7 mouse cellular contexts compared by ENCODE assay signal in genomic region chr17:34264452-34265351, GRCm38 (mm10). TPM values are rescaled to one million over a fixed set of nuclear protein-coding genes. Genes with fewer than 3 reads are reported as not detected.
DNase-seq lines count a peak whose midpoint lies in the region; ATAC-seq and TF ChIP-seq lines count a peak whose summit lies in the region.

No protein-coding gene starts in this region.

- no peaks in the 10 kb centered on the region for H3K36me3 ChIP-seq in embryonic facial prominence, embryonic 13.5 days
- no peaks in the 10 kb centered on the region for H3K36me3 ChIP-seq in intestine, postnatal 0 days (ENCODE audit: control insufficient read depth, insufficient read depth)
- no peaks in the 10 kb centered on the region for H3K36me3 ChIP-seq in midbrain, embryonic 11.5 days (ENCODE audit: control insufficient read depth, insufficient read depth, low read length)

- WGBS in embryonic facial prominence, embryonic 13.5 days: under 1% methylated on average over 93 of the region's 93 CpGs
- WGBS in intestine, postnatal 0 days: 2% methylated on average over 92 of the region's 93 CpGs
- WGBS in midbrain, embryonic 11.5 days: under 1% methylated on average over 88 of the region's 93 CpGs

- ATAC-seq in embryonic facial prominence, embryonic 13.5 days (ENCODE audit: insufficient number of reproducible peaks, insufficient read depth, low FRiP score, low TSS enrichment, low read depth): no peak
- ATAC-seq in intestine, postnatal 0 days: peak; percentile 22; the same call in 1 of the 2 replicates
- peak; percentile 57; the same call in 1 of the 2 replicates for ATAC-seq in midbrain, embryonic 11.5 days (ENCODE audit: low FRiP score)

- no peak overlapping the region for H3K27ac ChIP-seq in embryonic facial prominence, embryonic 13.5 days
- no peak overlapping the region for H3K27ac ChIP-seq in intestine, postnatal 0 days (ENCODE audit: low read depth, low read length)
- no peak overlapping the region for H3K27ac ChIP-seq in midbrain, embryonic 11.5 days (ENCODE audit: low read depth, low read length)

- H3K4me1 ChIP-seq in embryonic facial prominence, embryonic 13.5 days: peaks cover 27% of the 10 kb centered on the region; the same call in 1 of the 2 replicates
- H3K4me1 ChIP-seq in intestine, postnatal 0 days (replicated peaks; ENCODE audit: control insufficient read depth, insufficient read depth, low read length): peaks cover 3% of the 10 kb centered on the region; the same call in 1 of the 2 replicates
- H3K4me1 ChIP-seq in midbrain, embryonic 11.5 days (ENCODE audit: control insufficient read depth, insufficient read depth, low read length): peaks cover 13% of the 10 kb centered on the region

- peak overlapping the region; percentile 54 for H3K4me3 ChIP-seq in embryonic facial prominence, embryonic 13.5 days
- peak overlapping the region; percentile 58 for H3K4me3 ChIP-seq in intestine, postnatal 0 days (ENCODE audit: low read depth, low read length)
- H3K4me3 ChIP-seq in midbrain, embryonic 11.5 days (ENCODE audit: low read depth, low read length): peak overlapping the region; percentile 49

- DNase-seq in thymus, postnatal 0 days (ENCODE audit: low spot score): peak; percentile 29
- DNase-seq in thymus, postnatal 10 days (ENCODE audit: low spot score in 2 of 2): no peak
- DNase-seq in midbrain, embryonic 11.5 days (ENCODE audit: low spot score, missing footprints): peak; percentile 95
- DNase-seq in thymus, postnatal 36 days: peak; percentile 30 to 39
- DNase-seq in cerebellum, postnatal 36 days: no peak

- H3K9me3 ChIP-seq in embryonic facial prominence, embryonic 13.5 days: no peaks in the 10 kb centered on the region
- no peaks in the 10 kb centered on the region for H3K9me3 ChIP-seq in intestine, postnatal 0 days (ENCODE audit: control insufficient read depth)
- no peaks in the 10 kb centered on the region for H3K9me3 ChIP-seq in midbrain, embryonic 11.5 days (ENCODE audit: control insufficient read depth, low read length)

- peak overlapping the region; percentile 97 for H3K4me2 ChIP-seq in embryonic facial prominence, embryonic 13.5 days
- H3K4me2 ChIP-seq in intestine, postnatal 0 days (replicated peaks; ENCODE audit: low read depth): peak overlapping the region; percentile 99
- peak overlapping the region; percentile 92 for H3K4me2 ChIP-seq in midbrain, embryonic 11.5 days

- peaks cover 36% of the 10 kb centered on the region for H3K27me3 ChIP-seq in embryonic facial prominence, embryonic 13.5 days
- peaks cover 20% of the 10 kb centered on the region for H3K27me3 ChIP-seq in intestine, postnatal 0 days (replicated peaks; ENCODE audit: control insufficient read depth, insufficient read depth, low read length)
- H3K27me3 ChIP-seq in midbrain, embryonic 11.5 days (ENCODE audit: control insufficient read depth, insufficient read depth, low read length): peaks cover 13% of the 10 kb centered on the region

- TF ChIP-seq CTCF in intestine, postnatal 0 days (IDR thresholded peaks at IDR 0.05; ENCODE audit: low read depth): peak; percentile 12; the same call in 1 of the 2 replicates

- peak overlapping the region; percentile 70 for H3K9ac ChIP-seq in embryonic facial prominence, embryonic 13.5 days
- H3K9ac ChIP-seq in intestine, postnatal 0 days (ENCODE audit: low read depth, low read length): peak overlapping the region; percentile 51
- H3K9ac ChIP-seq in midbrain, embryonic 11.5 days (ENCODE audit: low read length): peak overlapping the region; percentile 64

RNA-seq across cellular contexts. Expression of gene H2-Ab1, which starts 7.2 kb away (rescaled TPM):
- polyA plus RNA-seq in thymus, postnatal 0 days (2015; fragmentation: Nextera tagmentation; extraction: Ambion mirVana): 1,510 and 1,544 TPM in 2 replicates
- 5.3 and 5.6 TPM in 2 replicates for polyA plus RNA-seq in embryonic facial prominence, embryonic 13.5 days (2015; fragmentation: Nextera tagmentation; extraction: Ambion mirVana)
- polyA plus RNA-seq in intestine, postnatal 0 days (2015; fragmentation: Nextera tagmentation; extraction: Ambion mirVana): 53.8 and 53.9 TPM in 2 replicates
- polyA plus RNA-seq in midbrain, embryonic 11.5 days (2014; fragmentation: Nextera tagmentation; extraction: Ambion mirVana): 4.3 and 4.7 TPM in 2 replicates

RNA-seq across cellular contexts. Expression of gene H2-Aa, which starts 22.9 kb away (rescaled TPM):
- 991 and 995 TPM in 2 replicates for polyA plus RNA-seq in thymus, postnatal 0 days (2015; fragmentation: Nextera tagmentation; extraction: Ambion mirVana)
- polyA plus RNA-seq in embryonic facial prominence, embryonic 13.5 days (2015; fragmentation: Nextera tagmentation; extraction: Ambion mirVana): 0.73 and 0.98 TPM in 2 replicates
- 35.8 and 41.2 TPM in 2 replicates for polyA plus RNA-seq in intestine, postnatal 0 days (2015; fragmentation: Nextera tagmentation; extraction: Ambion mirVana)
- polyA plus RNA-seq in midbrain, embryonic 11.5 days (2014; fragmentation: Nextera tagmentation; extraction: Ambion mirVana): not detected in 2 replicates

RNA-seq across cellular contexts. Expression of gene H2-Ob, which starts 26.0 kb away (rescaled TPM):
- polyA plus RNA-seq in thymus, postnatal 0 days (2015; fragmentation: Nextera tagmentation; extraction: Ambion mirVana): 2.6 and 2.8 TPM in 2 replicates
- not detected in 2 replicates for polyA plus RNA-seq in embryonic facial prominence, embryonic 13.5 days (2015; fragmentation: Nextera tagmentation; extraction: Ambion mirVana)
- 0.17 and 0.30 TPM in 2 replicates for polyA plus RNA-seq in intestine, postnatal 0 days (2015; fragmentation: Nextera tagmentation; extraction: Ambion mirVana)
- not detected in 2 replicates for polyA plus RNA-seq in midbrain, embryonic 11.5 days (2014; fragmentation: Nextera tagmentation; extraction: Ambion mirVana)

RNA-seq across cellular contexts. Expression of gene H2-Eb1, which starts 41.0 kb away (rescaled TPM):
- 574 and 589 TPM in 2 replicates for polyA plus RNA-seq in thymus, postnatal 0 days (2015; fragmentation: Nextera tagmentation; extraction: Ambion mirVana)
- 1.3 and 3.4 TPM in 2 replicates for polyA plus RNA-seq in embryonic facial prominence, embryonic 13.5 days (2015; fragmentation: Nextera tagmentation; extraction: Ambion mirVana)
- 24.1 and 25.1 TPM in 2 replicates for polyA plus RNA-seq in intestine, postnatal 0 days (2015; fragmentation: Nextera tagmentation; extraction: Ambion mirVana)
- 1.7 TPM in 2 replicates for polyA plus RNA-seq in midbrain, embryonic 11.5 days (2014; fragmentation: Nextera tagmentation; extraction: Ambion mirVana)

Comparison
In these comparisons a context has a peak if more than half of its experiments do, and no peak if none do; other contexts are left out.
1. DNase-seq: peak in thymus, postnatal 0 days (single experiment), midbrain, embryonic 11.5 days (single experiment) and thymus, postnatal 36 days (2 of 2); none in thymus, postnatal 10 days (0 of 2) and cerebellum, postnatal 36 days (0 of 2).
2. RNA of gene H2-Ab1, which starts 7.2 kb away (polyA plus RNA-seq): 1,510 to 1,544 TPM in thymus, postnatal 0 days; 53.8 to 53.9 TPM in intestine, postnatal 0 days, 5.3 to 5.6 TPM in embryonic facial prominence, embryonic 13.5 days and 4.3 to 4.7 TPM in midbrain, embryonic 11.5 days; every median in the first group is over 10 times any median in the second.
3. RNA of gene H2-Aa, which starts 22.9 kb away (polyA plus RNA-seq): 991 to 995 TPM in thymus, postnatal 0 days; 35.8 to 41.2 TPM in intestine, postnatal 0 days, 0.73 to 0.98 TPM in embryonic facial prominence, embryonic 13.5 days and not detected in midbrain, embryonic 11.5 days; every median in the first group is over 10 times any median in the second.
4. Peak in every context shown above with its lines, with median percentiles within 50 percentile points of each other: H3K4me2 ChIP-seq, H3K4me3 ChIP-seq and H3K9ac ChIP-seq.